Mouse (Mus musculus) kidney, adult 11 months (tissue): ENCODE results near the gene Gm128.
"Not testable (repeated sequence)": the region's sequence is repeated elsewhere in the genome, so short reads cannot be mapped to it uniquely, and the experiment has no call there.

ENCODE experiments used
- DNase-seq: peaks from one replicate; pipeline ENCODE4 v3.0.0; 2022

Gene Gm128

GRCm38 (mm10) chr3:95230495-95231297, 10.7 kb downstream of the Gm128 start:
- DNase-seq, result peak; percentile 70

- DNase-seq, result peak; percentile 71
These were observed 11.5 kb downstream of the Gm128 start for GRCm38 (mm10) chr3:95229781-95230494.

GRCm38 (mm10) chr3:95228894-95229780, 12.3 kb downstream of the Gm128 start:
- peak; percentile 66 for DNase-seq

GRCm38 (mm10) chr3:95228148-95228893, 13.1 kb downstream of the Gm128 start, which contains the start of gene Cdc42se1:
TSS of gene Cdc42se1 (plus strand) at chr3:95228732.
- DNase-seq, result peak; percentile 86

GRCm38 (mm10) chr3:95227214-95227613, 14.2 kb downstream of the Gm128 start:
- DNase-seq, result no peak

- peak; percentile 63 for DNase-seq
These were observed 17.1 kb downstream of the Gm128 start for GRCm38 (mm10) chr3:95224295-95224694.

GRCm38 (mm10) chr3:95223041-95223440, 18.4 kb downstream of the Gm128 start:
- no peak for DNase-seq

- DNase-seq, result peak; percentile 23
These were observed 22.8 kb downstream of the Gm128 start for GRCm38 (mm10) chr3:95218466-95219137.

- DNase-seq, result peak; percentile 93
These were observed 23.9 kb downstream of the Gm128 start, which contains the start of gene Gabpb2 for GRCm38 (mm10) chr3:95217255-95218134. TSS of gene Gabpb2 (minus strand) at chr3:95217916.

- DNase-seq, result no peak
These were observed 24.6 kb downstream of the Gm128 start for GRCm38 (mm10) chr3:95216655-95217254.

- DNase-seq, result no peak
These were observed 27.8 kb downstream of the Gm128 start for GRCm38 (mm10) chr3:95213609-95213975.

- DNase-seq, result not testable (repeated sequence)
These were observed 28.3 kb downstream of the Gm128 start for GRCm38 (mm10) chr3:95212889-95213608.

GRCm38 (mm10) chr3:95210585-95210984, 30.8 kb downstream of the Gm128 start:
- no peak for DNase-seq

- DNase-seq, result no peak
These were observed 33.1 kb downstream of the Gm128 start for GRCm38 (mm10) chr3:95208286-95208685.

- DNase-seq, result no peak
These were observed 37.5 kb downstream of the Gm128 start for GRCm38 (mm10) chr3:95203880-95204279.

- DNase-seq, result no peak
These were observed 40.8 kb downstream of the Gm128 start for GRCm38 (mm10) chr3:95200562-95200961.

- DNase-seq, result peak; percentile 95
These were observed 41.3 kb downstream of the Gm128 start for GRCm38 (mm10) chr3:95200132-95200531.

GRCm38 (mm10) chr3:95199101-95199500, 42.3 kb downstream of the Gm128 start:
- DNase-seq, result no peak

GRCm38 (mm10) chr3:95195772-95196171, 45.6 kb downstream of the Gm128 start:
- DNase-seq, result no peak
